Mouse (Mus musculus): ENCODE data around the gene Arhgap23. TPM values are rescaled to one million over a fixed set of nuclear protein-coding genes. Genes with fewer than 3 reads are reported as not detected.

Gene Arhgap23
- polyA plus RNA-seq, 2 experiments, result 9.8 to 28.9 TPM

- H3K27ac ChIP-seq (replicated peaks; ENCODE audit: low read depth, low read length), result no peak overlapping the region
- H3K9ac ChIP-seq (ENCODE audit: low read depth, low read length, severe bottlenecking), result no peak overlapping the region
- H3K4me3 ChIP-seq (replicated peaks; ENCODE audit: low read length), result no peak overlapping the region
- H3K36me3 ChIP-seq (ENCODE audit: control insufficient read depth, insufficient read depth, low read length), result peaks cover 97% of the 10 kb centered on the region
- H3K9me3 ChIP-seq (ENCODE audit: control insufficient read depth, low read length), result no peaks in the 10 kb centered on the region
- ATAC-seq (ENCODE audit: low FRiP score, low read depth) (no peak), DNase-seq (ENCODE audit: low spot score) (no peak)
- H3K4me2 ChIP-seq (replicated peaks; ENCODE audit: low read depth, low read length, severe bottlenecking), result no peak overlapping the region
- H3K27me3 ChIP-seq (ENCODE audit: control insufficient read depth, insufficient read depth, low read length), result no peaks in the 10 kb centered on the region
- no peaks in the 10 kb centered on the region for H3K4me1 ChIP-seq (ENCODE audit: control insufficient read depth, insufficient read depth, low read length)
- TF ChIP-seq POLR2A (IDR thresholded peaks at IDR 0.05; ENCODE audit: borderline replicate concordance, extremely low read depth, insufficient read depth, insufficient read length), result no peak
- WGBS, result 93% methylated on average over 7 of the region's 7 CpGs
Measured at GRCm38 (mm10) chr11:97477431-97477830, 62.1 kb downstream of the Arhgap23 start.

GRCm38 (mm10) chr11:97478345-97478744 lies 63.0 kb downstream of the Arhgap23 start:
- H3K9me3 ChIP-seq (ENCODE audit: control insufficient read depth, low read length), result no peaks in the 10 kb centered on the region
- peaks cover 95% of the 10 kb centered on the region for H3K36me3 ChIP-seq (ENCODE audit: control insufficient read depth, insufficient read depth, low read length)
- H3K9ac ChIP-seq (ENCODE audit: low read depth, low read length, severe bottlenecking), result no peak overlapping the region
- no peak overlapping the region for H3K4me2 ChIP-seq (replicated peaks; ENCODE audit: low read depth, low read length, severe bottlenecking)
- WGBS, result 81% methylated on average over 6 of the region's 6 CpGs
- ATAC-seq (ENCODE audit: low FRiP score, low read depth), result no peak
- no peak overlapping the region for H3K4me3 ChIP-seq (replicated peaks; ENCODE audit: low read length)
- no peak overlapping the region for H3K27ac ChIP-seq (replicated peaks; ENCODE audit: low read depth, low read length)
- no peak for TF ChIP-seq POLR2A (IDR thresholded peaks at IDR 0.05; ENCODE audit: borderline replicate concordance, extremely low read depth, insufficient read depth, insufficient read length)
- H3K27me3 ChIP-seq (ENCODE audit: control insufficient read depth, insufficient read depth, low read length), result no peaks in the 10 kb centered on the region
- H3K4me1 ChIP-seq (ENCODE audit: control insufficient read depth, insufficient read depth, low read length), result no peaks in the 10 kb centered on the region
- no peak for DNase-seq (ENCODE audit: low spot score)

DNA sequence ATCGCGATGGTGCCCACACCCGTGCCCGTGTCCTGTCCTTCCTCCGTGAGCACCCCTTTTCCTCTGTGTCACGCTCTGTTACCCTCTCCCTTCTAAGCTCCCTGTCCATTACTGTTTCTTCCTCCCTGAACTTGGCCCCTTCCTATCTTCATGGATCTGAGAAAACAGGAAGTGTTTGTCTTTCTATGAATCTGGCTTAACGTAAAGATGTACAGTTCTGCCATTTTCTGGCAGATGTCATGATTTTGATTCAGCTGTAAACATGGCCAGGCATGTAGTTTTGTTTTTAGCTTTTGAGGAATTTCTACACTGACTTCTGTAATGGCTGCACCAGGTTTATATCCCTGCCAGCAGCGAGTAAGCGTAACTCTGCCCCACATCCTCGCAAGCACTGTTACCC lies 63.8 kb downstream of the Arhgap23 start:
- TF ChIP-seq POLR2A (IDR thresholded peaks at IDR 0.05; ENCODE audit: borderline replicate concordance, extremely low read depth, insufficient read depth, insufficient read length), result no peak
- Histone ChIP-seq H3K9ac (ENCODE audit: low read depth, low read length, severe bottlenecking) (no peak overlapping the region), H3K4me2 (replicated peaks; ENCODE audit: low read depth, low read length, severe bottlenecking) (no peak overlapping the region), H3K36me3 (ENCODE audit: control insufficient read depth, insufficient read depth, low read length) (peaks cover 92% of the 10 kb centered on the region), H3K4me3 (replicated peaks; ENCODE audit: low read length) (no peak overlapping the region), H3K4me1 (ENCODE audit: control insufficient read depth, insufficient read depth, low read length) (no peaks in the 10 kb centered on the region), H3K27me3 (ENCODE audit: control insufficient read depth, insufficient read depth, low read length) (no peaks in the 10 kb centered on the region), H3K9me3 (ENCODE audit: control insufficient read depth, low read length) (no peaks in the 10 kb centered on the region), H3K27ac (replicated peaks; ENCODE audit: low read depth, low read length) (no peak overlapping the region)
- WGBS, result 85% methylated on average over 10 of the region's 10 CpGs
- DNase-seq (ENCODE audit: low spot score) (no peak), ATAC-seq (ENCODE audit: low FRiP score, low read depth) (no peak)

DNA sequence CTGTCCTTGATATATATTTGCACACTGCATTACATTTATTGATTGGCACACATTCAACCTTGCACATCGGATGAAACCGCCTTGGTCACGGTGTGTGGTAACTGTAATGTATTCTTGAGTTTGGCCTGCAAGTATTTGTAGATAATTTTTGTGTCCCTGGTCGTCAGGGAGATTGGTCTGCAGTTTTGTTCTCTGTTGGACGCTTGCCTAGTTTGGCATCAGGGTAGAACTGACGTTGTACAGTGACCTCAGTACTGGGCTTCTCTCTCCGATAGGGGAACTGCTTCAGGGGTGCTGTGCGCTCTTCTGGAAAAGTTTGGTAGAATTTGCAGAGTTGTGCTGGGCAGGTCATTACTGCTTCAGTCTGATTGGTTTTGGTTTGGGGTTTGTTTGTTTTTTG lies 64.5 kb downstream of the Arhgap23 start:
- no peaks in the 10 kb centered on the region for H3K4me1 ChIP-seq (ENCODE audit: control insufficient read depth, insufficient read depth, low read length)
- no peak overlapping the region for H3K4me2 ChIP-seq (replicated peaks; ENCODE audit: low read depth, low read length, severe bottlenecking)
- TF ChIP-seq POLR2A (IDR thresholded peaks at IDR 0.05; ENCODE audit: borderline replicate concordance, extremely low read depth, insufficient read depth, insufficient read length), result no peak
- H3K4me3 ChIP-seq (replicated peaks; ENCODE audit: low read length), result no peak overlapping the region
- peaks cover 89% of the 10 kb centered on the region for H3K36me3 ChIP-seq (ENCODE audit: control insufficient read depth, insufficient read depth, low read length)
- H3K27me3 ChIP-seq (ENCODE audit: control insufficient read depth, insufficient read depth, low read length), result no peaks in the 10 kb centered on the region
- H3K9me3 ChIP-seq (ENCODE audit: control insufficient read depth, low read length), result no peaks in the 10 kb centered on the region
- no peak overlapping the region for H3K9ac ChIP-seq (ENCODE audit: low read depth, low read length, severe bottlenecking)
- ATAC-seq (ENCODE audit: low FRiP score, low read depth), result no peak
- H3K27ac ChIP-seq (replicated peaks; ENCODE audit: low read depth, low read length), result no peak overlapping the region
- 88% methylated on average over 8 of the region's 8 CpGs for WGBS
- DNase-seq (ENCODE audit: low spot score), result no peak

DNA sequence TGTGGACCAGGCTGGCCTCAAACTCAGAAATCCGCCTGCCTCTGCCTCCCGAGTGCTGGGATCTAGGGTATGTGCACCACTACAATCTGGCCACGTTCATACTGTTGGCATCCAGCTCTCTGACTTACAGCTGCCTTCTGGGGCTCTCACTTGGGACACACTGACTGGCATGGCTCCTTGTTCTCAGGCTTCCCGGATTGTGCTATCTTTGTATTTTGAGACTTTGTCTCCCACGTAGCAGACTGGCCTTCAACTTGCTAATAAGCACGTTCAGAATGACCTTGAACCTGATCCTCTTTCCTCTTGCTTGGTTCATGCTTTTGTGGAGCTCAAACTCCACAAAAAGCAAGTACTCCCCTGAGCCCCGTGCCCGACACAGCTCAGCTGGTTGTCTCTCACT lies 70.3 kb downstream of the Arhgap23 start:
- Histone ChIP-seq H3K4me1 (ENCODE audit: control insufficient read depth, insufficient read depth, low read length) (no peaks in the 10 kb centered on the region), H3K36me3 (ENCODE audit: control insufficient read depth, insufficient read depth, low read length) (peaks cover 59% of the 10 kb centered on the region), H3K4me3 (replicated peaks; ENCODE audit: low read length) (no peak overlapping the region), H3K4me2 (replicated peaks; ENCODE audit: low read depth, low read length, severe bottlenecking) (no peak overlapping the region), H3K27me3 (ENCODE audit: control insufficient read depth, insufficient read depth, low read length) (no peaks in the 10 kb centered on the region), H3K9me3 (ENCODE audit: control insufficient read depth, low read length) (no peaks in the 10 kb centered on the region), H3K9ac (ENCODE audit: low read depth, low read length, severe bottlenecking) (no peak overlapping the region), H3K27ac (replicated peaks; ENCODE audit: low read depth, low read length) (no peak overlapping the region)
- no peak for TF ChIP-seq POLR2A (IDR thresholded peaks at IDR 0.05; ENCODE audit: borderline replicate concordance, extremely low read depth, insufficient read depth, insufficient read length)
- 78% methylated on average over 8 of the region's 8 CpGs for WGBS
- no peak for ATAC-seq (ENCODE audit: low FRiP score, low read depth)
- no peak for DNase-seq (ENCODE audit: low spot score)

GRCm38 (mm10) chr11:97487656-97488055 lies 72.3 kb downstream of the Arhgap23 start:
- Histone ChIP-seq H3K36me3 (ENCODE audit: control insufficient read depth, insufficient read depth, low read length) (peaks cover 60% of the 10 kb centered on the region), H3K4me1 (ENCODE audit: control insufficient read depth, insufficient read depth, low read length) (no peaks in the 10 kb centered on the region), H3K4me2 (replicated peaks; ENCODE audit: low read depth, low read length, severe bottlenecking) (no peak overlapping the region), H3K9me3 (ENCODE audit: control insufficient read depth, low read length) (no peaks in the 10 kb centered on the region), H3K9ac (ENCODE audit: low read depth, low read length, severe bottlenecking) (no peak overlapping the region), H3K27me3 (ENCODE audit: control insufficient read depth, insufficient read depth, low read length) (no peaks in the 10 kb centered on the region), H3K27ac (replicated peaks; ENCODE audit: low read depth, low read length) (no peak overlapping the region), H3K4me3 (replicated peaks; ENCODE audit: low read length) (no peak overlapping the region)
- no peak for TF ChIP-seq POLR2A (IDR thresholded peaks at IDR 0.05; ENCODE audit: borderline replicate concordance, extremely low read depth, insufficient read depth, insufficient read length)
- 69% methylated on average over 3 of the region's 3 CpGs for WGBS
- DNase-seq (ENCODE audit: low spot score), result no peak
- ATAC-seq (ENCODE audit: low FRiP score, low read depth), result no peak

Data from limb, embryonic 14.5 days (tissue).